Mouse (Mus musculus) urinary bladder, adult 18-20 months (tissue): Measurements from ENCODE around the gene Ptprh.

Experiments used
- DNase-seq, 2 experiments: peaks; one replicate each; pipeline ENCODE4 v3.0.0; 2022; ENCODE audit warnings: low spot score in 2 of 2, mixed read lengths in 2 of 2

Ptprh gene

GRCm38 (mm10) chr7:4603873-4604272 is at the start of gene Ptprh:
Gene Ptprh, minus strand, starts transcription at chr7:4604041.
- no peak for DNase-seq

GRCm38 (mm10) chr7:4653351-4653750 is 49.5 kb upstream of the Ptprh start:
- DNase-seq: no peak

- no peak for DNase-seq
Measured at GRCm38 (mm10) chr7:4652726-4653125, 48.9 kb upstream of the Ptprh start.

- DNase-seq: no peak
Measured at GRCm38 (mm10) chr7:4651581-4651980, 47.7 kb upstream of the Ptprh start.

- DNase-seq: no peak
Measured at GRCm38 (mm10) chr7:4647992-4648391, 44.2 kb upstream of the Ptprh start.

DNA sequence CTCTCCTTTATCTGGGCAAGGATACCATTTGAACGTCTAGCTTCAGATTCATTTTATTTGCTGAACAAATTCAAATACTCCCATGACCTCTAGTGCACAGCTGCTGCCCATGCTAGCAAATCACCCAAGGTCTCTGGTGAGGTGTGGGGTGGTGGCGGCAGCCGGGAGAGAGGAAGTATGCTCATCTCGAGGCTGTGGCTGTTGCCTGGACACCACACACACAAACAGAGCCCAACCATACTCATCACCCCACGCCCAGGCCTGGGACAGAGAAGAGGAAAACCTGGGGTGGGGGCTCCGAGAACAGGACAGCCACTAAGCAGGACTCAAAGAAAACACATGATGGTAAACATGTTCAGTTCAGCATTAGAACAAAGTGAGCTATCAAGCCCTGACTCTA is 43.5 kb upstream of the Ptprh start:
- no peak for DNase-seq

GRCm38 (mm10) chr7:4646806-4647205 is 43.0 kb upstream of the Ptprh start:
- DNase-seq: no peak

DNA sequence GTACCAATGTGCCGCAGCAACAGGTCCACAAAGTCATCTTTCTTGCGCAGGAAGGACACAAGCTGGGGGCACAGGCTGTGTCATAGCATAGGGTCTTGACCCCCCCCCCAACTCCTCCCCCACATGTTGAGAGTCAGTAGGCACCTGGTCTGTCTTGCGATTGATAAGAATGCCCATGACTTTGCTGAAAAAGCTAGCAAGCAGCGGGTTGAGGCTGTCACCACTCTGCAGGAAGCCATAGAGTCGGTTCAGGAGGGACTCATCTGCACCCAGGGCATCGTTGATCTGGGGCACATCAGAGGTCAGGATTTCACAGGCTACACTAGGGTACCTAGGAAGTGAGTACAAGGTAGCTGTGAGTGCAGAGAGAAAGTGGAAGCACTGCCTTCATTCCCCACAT is 39.4 kb upstream of the Ptprh start:
- DNase-seq: no peak

GRCm38 (mm10) chr7:4641956-4642355 is 38.1 kb upstream of the Ptprh start:
- no peak for DNase-seq

DNA sequence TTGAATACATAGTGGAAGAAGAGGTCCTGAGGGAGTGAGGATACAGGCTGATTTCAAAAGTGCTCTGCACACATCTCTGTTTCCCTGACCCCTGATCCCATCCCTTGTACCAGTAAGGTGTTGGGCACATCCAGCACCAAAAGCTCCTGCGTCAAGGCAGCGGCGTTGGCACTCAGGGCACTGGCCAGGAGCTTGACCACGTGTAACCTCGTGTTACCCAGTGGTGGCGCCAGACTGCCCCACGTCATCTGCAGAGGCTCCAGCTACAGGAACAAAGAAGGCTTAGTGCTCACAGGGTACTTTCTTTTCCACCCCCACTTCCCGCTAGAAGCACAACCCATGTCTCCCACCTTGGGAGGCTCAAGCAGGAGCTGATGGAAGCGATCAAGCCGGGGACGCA is 37.3 kb upstream of the Ptprh start:
- DNase-seq: no peak

- DNase-seq: no peak
Measured at GRCm38 (mm10) chr7:4636179-4636578, 32.3 kb upstream of the Ptprh start.

DNA sequence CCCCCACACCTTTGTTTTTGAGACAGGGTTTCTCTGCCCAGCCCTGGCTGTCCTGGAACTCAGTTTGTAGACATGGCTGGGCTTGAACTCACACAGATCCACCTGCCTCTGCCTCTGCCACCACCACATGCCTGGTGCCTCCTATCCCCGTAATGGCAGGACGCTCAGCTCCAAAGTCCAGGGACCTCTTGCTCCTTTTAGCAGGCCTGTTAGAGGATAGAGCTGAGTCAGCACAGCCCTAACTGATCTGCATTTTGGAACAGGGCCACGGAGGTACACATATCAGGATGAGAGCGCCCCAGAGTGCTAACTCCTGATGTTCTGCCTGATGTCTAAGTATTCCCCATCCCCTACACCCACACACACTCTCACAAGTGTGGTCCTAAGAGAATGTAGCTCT is 27.2 kb upstream of the Ptprh start, which contains the start of gene Tmem86b:
Tmem86b (minus strand) TSS at position 392 of the 400 bp plus-strand sequence.
- DNase-seq: no peak

DNA sequence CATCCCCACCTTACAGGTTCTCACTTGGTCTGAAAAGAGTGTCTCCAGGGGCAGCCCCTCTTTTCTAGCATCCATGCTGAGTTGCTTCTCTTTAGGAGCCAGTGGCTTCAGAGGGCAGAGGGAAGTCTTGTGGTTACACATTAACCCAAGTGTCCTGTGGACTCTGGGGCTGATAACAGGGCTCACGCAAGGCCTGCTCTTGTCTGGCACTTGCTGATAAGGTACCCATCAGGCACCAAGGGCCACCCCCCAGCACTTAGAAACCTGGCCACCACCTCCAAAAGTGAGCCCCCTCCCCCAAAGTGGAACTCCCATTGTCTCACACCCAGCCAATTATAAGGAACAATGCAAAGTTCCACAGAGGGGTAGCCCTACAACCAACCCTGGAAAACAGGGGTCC is 26.4 kb upstream of the Ptprh start:
- no peak for DNase-seq

DNA sequence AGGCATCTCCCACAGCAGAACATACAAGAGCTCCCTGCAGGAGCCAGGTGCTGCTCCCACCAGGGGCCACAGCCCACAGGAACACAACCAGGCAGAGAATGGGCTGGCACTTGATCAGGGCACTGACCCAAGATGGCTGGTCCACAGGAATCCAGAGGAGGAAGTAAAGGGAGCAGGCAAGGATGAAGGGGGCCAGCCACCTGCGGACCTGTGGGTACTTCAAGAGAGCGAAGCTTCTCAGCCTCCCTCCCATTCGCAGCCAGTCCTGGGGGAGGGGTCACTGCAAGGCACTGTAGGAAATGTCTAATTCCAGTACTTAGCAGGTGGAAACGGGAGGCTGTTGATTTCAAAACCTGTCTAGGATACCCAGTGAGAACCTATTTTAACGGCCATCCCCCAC is 25.7 kb upstream of the Ptprh start:
- no peak for DNase-seq

GRCm38 (mm10) chr7:4625928-4626327 is 22.1 kb upstream of the Ptprh start:
- no peak for DNase-seq

DNA sequence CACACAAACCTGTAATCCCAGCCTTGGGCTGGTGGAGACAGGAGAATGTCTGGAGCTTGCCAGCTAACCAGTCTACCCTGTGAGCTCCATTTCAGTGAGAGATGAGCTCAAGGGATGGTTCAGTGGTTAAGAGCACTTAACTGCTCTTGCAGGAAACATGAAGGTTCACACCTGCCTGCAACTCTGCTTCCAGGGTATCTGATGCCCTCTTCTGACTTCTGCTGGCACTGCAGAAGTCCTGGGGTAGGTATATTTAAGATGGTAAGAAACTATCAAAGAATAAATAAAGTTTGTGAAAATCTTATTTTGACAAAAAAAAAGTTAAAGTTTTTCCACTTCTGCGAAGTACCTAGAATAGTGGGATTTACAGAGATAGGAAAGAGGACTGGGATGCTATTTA is 20.5 kb upstream of the Ptprh start:
- DNase-seq: no peak

- DNase-seq: no peak
Measured at GRCm38 (mm10) chr7:4623544-4624189, 19.8 kb upstream of the Ptprh start.

DNA sequence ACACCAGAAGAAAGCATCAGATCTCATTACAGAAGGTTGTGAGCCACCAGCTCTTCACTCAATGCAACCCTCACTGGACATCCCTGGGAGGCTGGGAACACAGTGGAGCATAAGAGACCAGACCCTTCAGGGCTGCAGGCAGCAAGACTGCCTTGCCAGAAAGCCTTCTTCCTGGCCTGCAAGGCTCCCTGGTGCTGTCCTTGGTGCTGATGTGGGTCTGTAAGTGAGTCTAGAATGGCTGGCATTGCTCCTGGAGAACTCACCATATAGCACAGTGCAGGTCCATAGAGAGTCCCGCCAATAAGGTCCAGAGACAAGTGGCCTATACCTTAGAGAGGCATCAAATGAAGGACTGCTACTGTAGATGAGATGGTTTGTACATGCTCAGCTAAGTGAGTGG is 16.1 kb upstream of the Ptprh start:
- DNase-seq: no peak

DNA sequence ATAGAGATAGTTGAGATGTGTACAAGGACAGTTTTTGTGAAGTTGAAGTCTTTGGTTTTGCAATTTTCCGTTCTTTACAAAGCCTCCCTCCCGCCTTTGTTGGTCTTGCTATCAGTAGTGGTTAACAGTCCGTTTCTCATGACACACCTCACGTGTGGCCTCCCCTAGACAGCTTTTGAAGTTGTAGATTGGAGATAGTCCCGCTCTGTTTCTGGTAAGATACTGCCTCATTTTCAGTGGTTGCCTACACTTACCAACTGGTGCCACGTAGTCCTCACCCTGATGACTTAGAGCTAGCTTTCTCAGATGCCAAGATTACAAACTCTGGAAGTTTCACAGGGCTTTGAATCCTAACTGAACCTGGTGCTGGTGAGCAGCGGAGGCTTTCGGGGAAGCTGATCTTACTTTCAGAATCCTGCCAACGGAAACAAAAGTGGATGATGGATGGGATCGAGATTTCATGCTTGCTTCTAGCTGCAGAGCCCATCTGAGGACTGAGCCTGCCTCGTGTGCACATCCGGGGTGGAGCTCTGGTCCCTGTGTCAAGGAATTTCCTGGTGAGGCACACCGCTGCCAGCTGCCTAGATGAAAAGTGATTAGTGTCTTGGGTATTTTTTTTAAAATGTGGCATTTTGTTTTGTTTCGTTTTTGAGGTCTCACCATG is 10.0 kb upstream of the Ptprh start:
- DNase-seq: no peak

- DNase-seq: no peak
Measured at GRCm38 (mm10) chr7:4612956-4613355, 9.1 kb upstream of the Ptprh start.

DNA sequence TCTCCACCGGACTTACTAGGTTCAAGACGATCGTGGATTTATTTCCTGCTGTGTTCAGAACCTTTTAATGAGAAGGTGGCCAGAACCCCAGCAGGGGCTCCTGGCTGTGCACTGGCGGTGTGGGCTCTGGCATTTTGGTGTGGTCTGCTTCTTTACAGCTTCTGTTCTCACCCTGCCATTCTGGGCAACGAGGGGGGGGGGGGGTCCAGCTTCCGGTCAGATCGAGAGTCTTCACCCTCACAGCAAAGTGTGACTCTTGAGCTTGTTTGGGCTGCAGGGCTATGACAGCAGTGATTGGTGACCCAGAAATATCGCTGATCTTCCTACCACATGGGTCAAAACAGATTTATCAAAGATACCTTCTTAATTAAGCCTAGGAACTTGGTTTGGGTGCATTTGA is 8.5 kb upstream of the Ptprh start:
- no peak for DNase-seq

GRCm38 (mm10) chr7:4611921-4612341 is 8.1 kb upstream of the Ptprh start:
- DNase-seq: no peak

DNA sequence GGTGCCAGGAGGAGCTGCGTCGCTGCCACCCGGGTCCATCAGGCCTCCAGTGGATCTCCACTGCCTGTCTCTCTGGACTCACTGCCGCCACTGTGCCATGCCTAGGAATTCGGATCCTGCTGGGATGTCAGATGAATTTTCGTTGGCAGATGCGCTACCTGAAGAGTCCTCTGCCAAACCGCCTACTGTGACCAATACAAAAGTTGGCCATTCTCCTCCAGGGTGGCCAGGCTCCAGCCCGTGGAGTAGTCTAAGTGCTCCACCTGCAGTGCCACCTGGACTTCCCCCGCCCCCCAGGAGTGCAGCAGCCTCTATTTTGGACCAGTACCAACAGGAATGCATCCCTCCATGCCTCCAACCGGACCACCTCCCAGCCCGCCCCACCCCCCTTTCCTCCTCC is 7.7 kb upstream of the Ptprh start:
- no peak for DNase-seq

GRCm38 (mm10) chr7:4608002-4608401 is 4.2 kb upstream of the Ptprh start:
- DNase-seq: no peak
